Mouse (Mus musculus) limb, embryonic 13.5 days (tissue): ENCODE measurements at regions not wholly inside any gene's neighbourhood (a gene's known extent, or its start where the extent isn't known, plus 50 kb on each side); places are given as distances from the start of the nearest gene placed in this dataset.

Experiments used
- ATAC-seq: fragments of 200-750 bp; cut with Nextera tagmentation; 2 replicates; pipeline ENCODE4 v1.8.0; 2017; ENCODE audit warnings: low read depth, moderate number of reproducible peaks, moderate TSS enrichment; ENCODE audit not compliant: low FRiP score
- H3K27ac ChIP-seq: fragments of 300-500 bp; sonication (generic); 2 replicates; pipeline ENCODE4 v1.5.1; 2015; ENCODE audit warnings: inconsistent platforms, mild to moderate bottlenecking, moderate library complexity
- H3K27me3 ChIP-seq: fragments of 300-500 bp; sonication (generic); 2 replicates; pipeline ENCODE4 v1.6.1; 2015; ENCODE audit warnings: mild to moderate bottlenecking, inconsistent platforms
- H3K36me3 ChIP-seq: fragments of 300-500 bp; sonication (generic); 2 replicates; pipeline ENCODE4 v1.6.1; 2015; ENCODE audit warnings: inconsistent platforms, mild to moderate bottlenecking, moderate library complexity
- H3K4me1 ChIP-seq: fragments of 300-500 bp; sonication (generic); 2 replicates; pipeline ENCODE4 v1.6.1; 2015; ENCODE audit warnings: inconsistent platforms
- H3K4me2 ChIP-seq: fragments of 300-500 bp; sonication (generic); replicated peaks from 2 replicates; pipeline ENCODE4 v1.6.1; 2015; ENCODE audit warnings: inconsistent platforms, mild to moderate bottlenecking, moderate library complexity
- H3K4me3 ChIP-seq: fragments of 300-500 bp; sonication (generic); 2 replicates; pipeline ENCODE4 v1.5.1; 2015; ENCODE audit warnings: moderate library complexity, mild to moderate bottlenecking, inconsistent platforms
- H3K9ac ChIP-seq: fragments of 300-500 bp; sonication (generic); 2 replicates; pipeline ENCODE4 v1.6.1; 2015; ENCODE audit warnings: mild to moderate bottlenecking, inconsistent platforms
- H3K9me3 ChIP-seq: fragments of 300-500 bp; sonication (generic); 2 replicates; pipeline ENCODE4 v1.6.1; 2016; ENCODE audit warnings: inconsistent platforms
- WGBS: fragments of 180-500 bp; shearing (Covaris S2); methylation state at CpG from one replicate; pipeline ENCODE4 v1.1.7; 2015; 5-methylcytosine and 5-hydroxymethylcytosine counted together

DNA sequence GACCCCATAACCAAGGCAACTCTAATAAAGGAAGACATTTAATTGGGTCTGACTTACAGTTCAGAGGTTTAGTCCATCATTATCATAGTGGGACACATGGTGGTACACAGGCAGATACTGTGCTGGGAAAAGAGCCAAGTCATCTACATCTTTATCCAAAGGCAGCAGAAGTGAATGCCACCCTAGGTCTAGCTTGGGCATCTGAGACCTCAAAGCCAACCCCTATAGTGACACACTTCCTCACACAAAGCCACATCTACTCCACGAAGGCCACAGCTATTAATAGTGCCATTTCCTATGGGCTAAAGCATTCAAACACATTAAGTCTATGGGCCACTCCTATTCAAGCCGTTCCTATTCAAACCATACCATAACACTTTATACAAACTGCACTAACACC lies 483.8 kb downstream of the Bnc2 start:
- 85% methylated on average over 2 of the region's 2 CpGs for WGBS
- Histone ChIP-seq H3K27me3 (no peaks in the 10 kb centered on the region), H3K9me3 (no peaks in the 10 kb centered on the region), H3K9ac (no peak overlapping the region), H3K36me3 (no peaks in the 10 kb centered on the region), H3K4me1 (peaks cover 15% of the 10 kb centered on the region), H3K4me2 (no peak overlapping the region), H3K4me3 (no peak overlapping the region), H3K27ac (no peak overlapping the region)
- no peak for ATAC-seq

DNA sequence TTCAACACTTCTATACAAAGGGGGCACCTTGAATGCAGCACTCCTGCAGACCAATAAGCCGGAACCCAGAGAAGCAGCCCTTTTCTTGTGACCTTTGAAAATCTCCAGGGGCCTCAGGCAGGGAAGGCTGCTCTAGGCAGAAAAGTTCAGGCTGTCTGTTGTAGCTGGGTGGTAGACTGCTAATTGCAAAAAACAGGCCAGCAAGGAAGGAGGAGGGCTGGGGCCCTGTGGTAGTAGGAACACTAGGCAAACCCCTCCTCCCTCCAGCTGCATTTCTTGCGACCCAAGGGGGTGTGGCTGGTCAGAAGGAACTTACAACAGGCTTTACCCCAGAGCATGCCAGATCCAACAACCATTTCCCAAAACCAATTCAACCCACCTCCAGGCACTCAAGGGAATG lies 482.8 kb downstream of the Bnc2 start:
- no peaks in the 10 kb centered on the region for H3K9me3 ChIP-seq
- H3K27ac ChIP-seq: no peak overlapping the region
- peaks cover 12% of the 10 kb centered on the region for H3K4me1 ChIP-seq
- no peak overlapping the region for H3K9ac ChIP-seq
- no peaks in the 10 kb centered on the region for H3K27me3 ChIP-seq
- WGBS: 44% methylated on average over 2 of the region's 2 CpGs
- no peak overlapping the region for H3K4me2 ChIP-seq
- H3K4me3 ChIP-seq: no peak overlapping the region
- H3K36me3 ChIP-seq: no peaks in the 10 kb centered on the region
- ATAC-seq: no peak; the same call in 1 of the 2 replicates

GRCm38 (mm10) chr4:84196732-84197131 lies 478.3 kb downstream of the Bnc2 start:
- ATAC-seq: no peak
- H3K27ac ChIP-seq: no peak overlapping the region
- WGBS: 91% methylated on average over 2 of the region's 2 CpGs
- no peak overlapping the region for H3K4me3 ChIP-seq
- H3K4me1 ChIP-seq: peaks cover 26% of the 10 kb centered on the region
- no peak overlapping the region for H3K9ac ChIP-seq
- H3K4me2 ChIP-seq: no peak overlapping the region
- no peaks in the 10 kb centered on the region for H3K36me3 ChIP-seq
- no peaks in the 10 kb centered on the region for H3K9me3 ChIP-seq
- no peaks in the 10 kb centered on the region for H3K27me3 ChIP-seq

- Histone ChIP-seq H3K4me3 (no peak overlapping the region), H3K9me3 (no peaks in the 10 kb centered on the region), H3K27me3 (no peaks in the 10 kb centered on the region), H3K4me1 (peaks cover 32% of the 10 kb centered on the region), H3K36me3 (no peaks in the 10 kb centered on the region), H3K4me2 (no peak overlapping the region), H3K27ac (no peak overlapping the region), H3K9ac (no peak overlapping the region)
- 88% methylated on average over 4 of the region's 4 CpGs for WGBS
- ATAC-seq: no peak
These were observed 476.9 kb downstream of the Bnc2 start for GRCm38 (mm10) chr4:84198176-84198575.

DNA sequence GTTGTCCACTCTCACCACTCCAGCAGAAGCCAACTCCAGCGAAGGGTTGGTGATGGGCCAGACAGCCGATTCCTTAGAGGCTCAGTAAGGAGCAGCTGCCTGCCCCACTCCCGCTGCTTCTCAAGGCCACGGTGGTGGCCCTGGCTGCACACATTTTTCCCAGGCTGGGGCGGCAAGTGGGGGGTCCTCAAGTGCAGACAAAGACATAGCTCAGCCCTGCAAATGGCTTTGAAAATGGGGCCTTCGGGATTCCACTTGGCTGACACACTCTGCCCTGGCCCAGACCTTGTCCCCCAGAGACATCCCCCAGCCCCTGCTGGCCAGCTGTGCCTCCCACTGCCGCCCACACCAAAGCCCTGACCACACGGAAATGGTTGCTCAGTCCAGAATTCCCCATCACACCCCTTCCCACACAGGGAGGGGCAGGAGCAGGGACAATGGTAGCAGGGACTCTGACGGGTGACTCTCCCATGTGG lies 475.9 kb downstream of the Bnc2 start:
- H3K36me3 ChIP-seq: no peaks in the 10 kb centered on the region
- H3K4me3 ChIP-seq: no peak overlapping the region
- no peaks in the 10 kb centered on the region for H3K27me3 ChIP-seq
- H3K9ac ChIP-seq: no peak overlapping the region
- no peak overlapping the region for H3K27ac ChIP-seq
- H3K4me1 ChIP-seq: peaks cover 41% of the 10 kb centered on the region
- H3K4me2 ChIP-seq: no peak overlapping the region
- 44% methylated on average over 9 of the region's 9 CpGs for WGBS
- peak; percentile 29; the same call in 1 of the 2 replicates for ATAC-seq
- H3K9me3 ChIP-seq: no peaks in the 10 kb centered on the region

DNA sequence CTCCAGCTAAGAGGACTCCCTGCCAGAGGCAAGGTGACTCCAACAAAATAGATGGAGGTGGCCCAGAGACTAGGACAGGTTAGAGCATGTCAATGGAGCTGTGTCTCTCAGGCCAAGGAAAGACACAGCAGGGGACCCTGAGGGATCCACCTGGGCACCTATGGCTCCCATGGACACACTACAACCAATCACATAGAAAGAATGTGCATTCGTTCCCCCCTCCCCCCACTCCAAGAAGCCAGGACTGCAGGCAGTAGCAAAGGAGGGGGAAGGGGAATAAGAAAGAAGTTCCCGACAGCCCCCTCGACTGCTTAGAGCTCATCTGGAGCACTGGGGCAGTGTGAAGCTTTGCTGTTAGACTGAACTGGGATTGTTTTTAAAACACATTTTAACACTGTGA lies 474.1 kb downstream of the Bnc2 start:
- H3K9ac ChIP-seq: no peak overlapping the region
- WGBS: 49% methylated on average over 3 of the region's 3 CpGs
- H3K4me3 ChIP-seq: no peak overlapping the region
- peaks cover 44% of the 10 kb centered on the region for H3K4me1 ChIP-seq
- H3K4me2 ChIP-seq: no peak overlapping the region
- no peaks in the 10 kb centered on the region for H3K27me3 ChIP-seq
- no peaks in the 10 kb centered on the region for H3K36me3 ChIP-seq
- no peak overlapping the region for H3K27ac ChIP-seq
- no peaks in the 10 kb centered on the region for H3K9me3 ChIP-seq
- no peak for ATAC-seq

DNA sequence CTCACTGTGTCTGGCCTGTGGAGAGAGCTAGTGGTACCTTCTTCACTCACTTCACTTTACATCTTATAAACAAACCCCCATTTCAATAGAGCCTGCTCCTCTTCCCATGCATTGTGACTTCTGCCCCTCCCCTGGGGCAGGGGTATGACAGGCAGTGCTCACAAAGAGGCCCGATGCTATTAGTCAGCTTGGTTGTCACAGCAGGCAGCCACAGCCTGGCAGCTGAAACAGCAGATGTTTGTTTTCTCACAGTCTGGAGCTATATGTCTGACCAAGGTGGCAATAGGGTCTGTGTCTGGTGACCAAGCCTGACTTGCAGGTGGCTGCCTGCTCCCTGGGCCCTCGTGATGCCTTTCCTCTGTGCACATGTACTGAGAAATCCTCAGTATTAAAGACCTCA lies 472.8 kb downstream of the Bnc2 start:
- Histone ChIP-seq H3K4me2 (no peak overlapping the region), H3K4me3 (no peak overlapping the region), H3K36me3 (no peaks in the 10 kb centered on the region), H3K9ac (no peak overlapping the region), H3K4me1 (peaks cover 44% of the 10 kb centered on the region), H3K27me3 (no peaks in the 10 kb centered on the region), H3K9me3 (no peaks in the 10 kb centered on the region), H3K27ac (no peak overlapping the region)
- no peak for ATAC-seq
- WGBS: 21% methylated on average over 2 of the region's 2 CpGs

GRCm38 (mm10) chr4:84203680-84204079 lies 471.4 kb downstream of the Bnc2 start:
- Histone ChIP-seq H3K4me1 (peaks cover 46% of the 10 kb centered on the region), H3K9ac (no peak overlapping the region), H3K4me2 (no peak overlapping the region), H3K27ac (no peak overlapping the region), H3K36me3 (no peaks in the 10 kb centered on the region), H3K27me3 (no peaks in the 10 kb centered on the region), H3K4me3 (no peak overlapping the region), H3K9me3 (no peaks in the 10 kb centered on the region)
- no peak for ATAC-seq
- 76% methylated on average over 1 of the region's 1 CpGs for WGBS

DNA sequence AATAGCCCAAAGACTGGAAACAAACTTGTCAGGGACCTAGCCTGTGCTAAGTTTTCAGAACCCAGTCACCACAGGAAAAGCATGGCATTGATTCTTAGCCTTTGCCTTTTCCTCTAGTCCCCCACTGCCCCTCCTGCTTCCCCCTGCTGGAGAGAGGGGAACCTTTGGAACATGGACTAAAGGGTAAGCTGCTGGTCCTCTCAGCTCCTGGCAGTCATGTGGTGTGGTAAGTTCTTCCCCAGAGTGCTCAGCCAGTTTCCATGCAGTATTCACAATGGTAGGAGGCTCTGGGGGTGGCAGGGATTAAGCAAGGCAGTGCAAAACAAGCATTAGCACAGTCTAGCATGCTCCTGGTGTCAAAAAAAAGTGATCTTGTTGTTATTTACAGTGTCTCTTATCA lies 470.3 kb downstream of the Bnc2 start:
- peaks cover 35% of the 10 kb centered on the region for H3K4me1 ChIP-seq
- no peaks in the 10 kb centered on the region for H3K27me3 ChIP-seq
- H3K9ac ChIP-seq: no peak overlapping the region
- H3K9me3 ChIP-seq: no peaks in the 10 kb centered on the region
- no peak overlapping the region for H3K4me2 ChIP-seq
- H3K36me3 ChIP-seq: no peaks in the 10 kb centered on the region
- H3K27ac ChIP-seq: no peak overlapping the region
- ATAC-seq: no peak
- no peak overlapping the region for H3K4me3 ChIP-seq

GRCm38 (mm10) chr4:84208175-84208574 lies 466.9 kb downstream of the Bnc2 start:
- 81% methylated on average over 1 of the region's 1 CpGs for WGBS

DNA sequence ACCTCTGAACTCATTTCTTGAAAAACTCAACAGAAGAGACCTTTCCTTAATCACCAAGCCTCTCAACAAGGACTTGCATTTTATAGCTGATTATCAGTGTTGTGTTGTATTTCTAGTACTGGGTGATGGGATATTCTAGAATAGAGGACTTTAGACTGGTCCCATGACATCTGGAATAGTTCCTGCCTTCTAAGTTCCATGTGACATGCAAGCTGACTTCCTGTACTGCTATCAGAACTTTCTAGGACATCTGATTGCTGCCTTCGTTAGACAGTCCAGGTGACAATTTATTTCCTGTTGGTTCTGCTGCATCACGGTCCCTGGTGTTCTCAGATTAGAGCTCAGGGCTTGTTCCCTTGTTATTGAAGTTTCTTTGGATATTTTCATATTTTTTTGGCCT lies 465.5 kb downstream of the Bnc2 start:
- Histone ChIP-seq H3K36me3 (no peaks in the 10 kb centered on the region), H3K4me2 (no peak overlapping the region), H3K27me3 (no peaks in the 10 kb centered on the region), H3K4me3 (no peak overlapping the region), H3K4me1 (peaks cover 29% of the 10 kb centered on the region), H3K9ac (no peak overlapping the region), H3K9me3 (no peaks in the 10 kb centered on the region), H3K27ac (no peak overlapping the region)
- WGBS: 80% methylated on average over 2 of the region's 2 CpGs
- no peak for ATAC-seq

More at GRCm38 (mm10) chr4:84208175-84208574, 466.9 kb downstream of the Bnc2 start:
- Histone ChIP-seq H3K4me3 (no peak overlapping the region), H3K4me2 (no peak overlapping the region), H3K9me3 (no peaks in the 10 kb centered on the region), H3K27me3 (no peaks in the 10 kb centered on the region), H3K27ac (no peak overlapping the region), H3K36me3 (no peaks in the 10 kb centered on the region), H3K9ac (no peak overlapping the region), H3K4me1 (peaks cover 34% of the 10 kb centered on the region)
- ATAC-seq: no peak

DNA sequence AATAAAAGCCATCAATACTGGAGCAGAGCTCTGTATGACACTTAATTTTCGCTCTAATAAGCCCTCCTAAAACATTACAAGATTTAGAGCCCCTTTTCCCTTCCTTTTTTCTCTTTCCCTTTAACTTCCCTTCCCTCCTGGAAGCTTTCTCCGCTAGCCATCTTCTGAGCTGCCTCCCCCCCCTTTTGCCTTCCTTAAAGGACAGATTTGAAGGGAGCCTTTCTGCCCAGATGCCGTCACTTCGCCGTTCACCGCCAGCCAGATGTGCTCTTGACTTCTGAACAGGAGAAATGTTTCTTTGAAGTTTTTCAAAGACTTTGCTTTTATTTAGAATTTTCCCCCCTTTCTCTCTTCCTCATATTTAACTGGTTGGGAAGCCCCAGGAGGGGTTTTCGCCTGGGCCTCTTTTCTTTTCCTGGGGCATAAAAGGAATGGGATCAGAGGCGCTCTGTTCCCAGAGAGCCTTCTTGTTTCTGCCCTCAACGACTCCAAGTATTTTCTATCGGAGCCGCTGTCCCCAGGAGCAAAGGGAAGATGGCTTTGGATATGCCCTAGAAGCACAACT lies 463.7 kb downstream of the Bnc2 start:
- Histone ChIP-seq H3K27ac (peak overlapping the region; percentile 53; the same call in 1 of the 2 replicates), H3K4me1 (peaks cover 30% of the 10 kb centered on the region), H3K9me3 (no peaks in the 10 kb centered on the region), H3K27me3 (no peaks in the 10 kb centered on the region), H3K9ac (no peak overlapping the region), H3K4me3 (no peak overlapping the region), H3K36me3 (no peaks in the 10 kb centered on the region), H3K4me2 (peak overlapping the region; percentile 43)
- peak; percentile 48; the same call in 1 of the 2 replicates for ATAC-seq
- 16% methylated on average over 11 of the region's 11 CpGs for WGBS

- Histone ChIP-seq H3K9me3 (no peaks in the 10 kb centered on the region), H3K4me3 (no peak overlapping the region), H3K4me1 (peaks cover 30% of the 10 kb centered on the region), H3K27ac (peak overlapping the region; percentile 53; the same call in 1 of the 2 replicates), H3K36me3 (no peaks in the 10 kb centered on the region), H3K27me3 (no peaks in the 10 kb centered on the region), H3K4me2 (peak overlapping the region; percentile 43), H3K9ac (no peak overlapping the region)
- 49% methylated on average over 6 of the region's 6 CpGs for WGBS
- no peak for ATAC-seq
These were observed 463.1 kb downstream of the Bnc2 start for GRCm38 (mm10) chr4:84212004-84212403.
